Mouse (Mus musculus) ES-E14 (cell line): ENCODE measurements around the gene Usp10. TPM values are rescaled to one million over a fixed set of nuclear protein-coding genes. Genes with fewer than 3 reads are reported as not detected.

ENCODE experiments used
- DNase-seq: peaks from one replicate; pipeline ENCODE4 v3.0.0-alpha.2; 2013; ENCODE audit warnings: low read depth, low spot score
- H3K27ac ChIP-seq: 2 replicates; pipeline ENCODE4 v1.5.1; 2012; ENCODE audit warnings: low read depth, mild to moderate bottlenecking, low read length, moderate library complexity, mixed read lengths; ENCODE audit not compliant: poor library complexity, insufficient read depth, severe bottlenecking
- H3K36me3 ChIP-seq: 2 replicates; pipeline ENCODE4 v1.6.1; 2012; ENCODE audit warnings: mild to moderate bottlenecking, low read length, moderate library complexity, mixed read lengths; ENCODE audit not compliant: control insufficient read depth, poor library complexity, insufficient read depth, severe bottlenecking
- H3K4me1 ChIP-seq, 2 experiments: fragments of 150-350 bp in 1 of 2; sonication (generic) in 1 of 2; 2 replicates each; pipeline ENCODE4 v1.6.1; 2012; ENCODE audit warnings: low read length in 2 of 2, mild to moderate bottlenecking in 1 of 2, mixed read lengths in 1 of 2; ENCODE audit not compliant: control insufficient read depth in 2 of 2, insufficient read depth in 2 of 2, poor library complexity in 1 of 2
- H3K4me3 ChIP-seq, 2 experiments: fragments of 150-350 bp in 1 of 2; sonication (generic) in 1 of 2; 2 replicates each; pipeline ENCODE4 v1.5.1; 2012; ENCODE audit warnings: low read length in 2 of 2, low read depth in 1 of 2, mild to moderate bottlenecking in 1 of 2, mixed read lengths in 1 of 2; ENCODE audit not compliant: insufficient read depth in 1 of 2, poor library complexity in 1 of 2, severe bottlenecking in 1 of 2
- H3K9ac ChIP-seq: 2 replicates; pipeline ENCODE4 v1.6.1; 2012; ENCODE audit warnings: low read depth, mild to moderate bottlenecking, low read length, mixed read lengths; ENCODE audit not compliant: poor library complexity, insufficient read depth, severe bottlenecking
- H3K9me3 ChIP-seq: fragments of 150-350 bp; sonication (generic); 2 replicates; pipeline ENCODE4 v1.6.1; 2012; ENCODE audit warnings: low read depth, mild to moderate bottlenecking, low read length; ENCODE audit not compliant: control insufficient read depth, insufficient read depth
- CHD2 ChIP-seq: IDR thresholded peaks from 2 replicates; pipeline ENCODE4 v1.6.1; 2014; ENCODE audit warnings: mild to moderate bottlenecking, low read depth, low read length, inconsistent platforms
- HCFC1 ChIP-seq: IDR thresholded peaks from 2 replicates; pipeline ENCODE4 v1.6.1; 2012; ENCODE audit warnings: low read length, inconsistent platforms, borderline replicate concordance; ENCODE audit not compliant: insufficient read depth
- MAFK ChIP-seq: IDR thresholded peaks from 2 replicates; pipeline ENCODE4 v1.6.1; 2014; ENCODE audit warnings: mild to moderate bottlenecking, low read depth, low read length, inconsistent platforms; ENCODE audit not compliant: insufficient read depth
- ZC3H11A ChIP-seq: IDR thresholded peaks from 2 replicates; pipeline ENCODE4 v1.6.1; 2012; ENCODE audit warnings: low read depth, mild to moderate bottlenecking, inconsistent platforms, low read length, borderline replicate concordance
- ZNF384 ChIP-seq: IDR thresholded peaks from 2 replicates; pipeline ENCODE4 v1.6.1; 2012; ENCODE audit warnings: low read depth, low read length, inconsistent platforms
- in situ Hi-C, 2 experiments: fragments of 600-800 bp; cut with MboI; formaldehyde crosslinking; loops; one replicate each; pipeline ENCODE4 v1.15.1; 2025; ENCODE audit warnings: low sequenced_read_pairs in 2 of 2, inconsistent platforms in 1 of 2; ENCODE audit not compliant: unreplicated experiment in 2 of 2
- total RNA-seq: library from RNA; depleted of rRNA; stranded (reverse); fragments of 300-350 nt; gene quantifications from 2 replicates; pipeline ENCODE4 v1.2.3, GENCODE M21; 2012

Usp10 gene
- total RNA-seq, 1 experiment: 201 TPM

DNA sequence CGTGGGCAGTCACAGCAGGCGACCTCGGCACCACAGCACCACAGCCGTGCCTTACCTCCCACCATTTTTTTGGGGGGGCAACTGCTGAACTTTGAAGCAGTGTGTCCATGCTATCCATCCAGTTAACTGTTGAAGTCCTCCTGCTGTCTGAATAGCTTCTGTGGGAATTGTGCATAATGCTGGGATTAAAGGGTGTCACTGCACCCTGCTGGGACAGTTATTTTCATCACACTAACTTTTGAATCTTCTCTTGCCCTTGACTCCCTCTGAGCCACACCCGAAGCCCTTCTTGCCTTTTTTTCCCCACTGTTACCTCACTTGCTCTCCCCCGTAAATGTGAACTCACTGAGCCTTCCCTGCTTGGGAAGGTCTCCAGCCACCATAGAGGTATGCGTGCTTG lies 28.3 kb downstream of the Usp10 start:
- H3K4me3 ChIP-seq: no peak overlapping the region
- in situ Hi-C loops: no loop called here
- no peaks in the 10 kb centered on the region for H3K9me3 ChIP-seq
- TF ChIP-seq ZNF384: no peak
- peaks cover 63% of the 10 kb centered on the region for H3K36me3 ChIP-seq
- DNase-seq: no peak
- peaks cover 5 to 33% of the 10 kb centered on the region in 2 experiments; a peak in 3 of 4 replicates for H3K4me1 ChIP-seq
- no peak overlapping the region for H3K9ac ChIP-seq
- no peak overlapping the region for H3K27ac ChIP-seq

DNA sequence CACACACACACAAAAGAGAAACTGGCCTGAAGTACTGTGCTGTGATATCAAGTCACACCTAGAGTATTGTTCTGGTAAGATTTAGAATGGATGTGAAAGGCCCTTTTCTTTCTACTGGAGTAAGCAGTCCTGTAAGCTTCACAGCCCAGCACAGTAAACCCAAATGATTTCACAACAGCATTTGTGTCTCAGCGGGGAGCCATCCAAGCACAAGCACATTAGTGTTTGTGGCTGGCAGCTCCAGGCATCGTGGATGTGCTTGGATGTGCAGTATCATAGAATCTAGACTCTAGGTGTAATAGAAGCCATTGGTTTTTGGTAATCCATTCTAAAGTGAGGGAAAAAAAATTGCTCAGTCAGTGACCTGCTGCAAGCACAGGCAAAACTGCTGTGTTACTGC lies 29.2 kb downstream of the Usp10 start:
- DNase-seq: no peak
- H3K36me3 ChIP-seq: peaks cover 65% of the 10 kb centered on the region
- H3K9me3 ChIP-seq: no peaks in the 10 kb centered on the region
- no peak overlapping the region for H3K27ac ChIP-seq
- no peak overlapping the region for H3K4me3 ChIP-seq
- TF ChIP-seq MAFK (no peak), HCFC1 (no peak), ZNF384 (no peak), ZC3H11A (no peak), CHD2 (no peak)
- in situ Hi-C loops: no loop called here
- peaks cover 5 to 30% of the 10 kb centered on the region in 2 experiments; a peak in 3 of 4 replicates for H3K4me1 ChIP-seq
- no peak overlapping the region for H3K9ac ChIP-seq

DNA sequence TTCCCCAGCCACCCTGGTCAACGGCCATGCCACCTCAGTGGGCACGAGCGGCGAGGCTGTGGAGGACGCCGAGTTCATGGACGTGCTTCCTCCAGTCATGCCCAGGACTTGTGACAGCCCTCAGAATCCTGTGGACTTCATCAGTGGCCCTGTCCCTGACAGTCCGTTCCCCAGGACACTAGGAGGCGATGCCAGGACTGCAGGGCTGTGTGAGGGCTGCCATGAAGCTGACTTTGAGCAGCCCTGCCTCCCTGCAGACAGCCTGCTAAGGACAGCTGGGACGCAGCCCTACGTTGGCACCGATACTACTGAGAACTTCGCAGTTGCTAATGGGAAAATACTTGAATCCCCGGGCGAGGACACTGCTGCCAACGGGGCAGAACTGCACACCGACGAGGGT lies 31.3 kb downstream of the Usp10 start:
- Histone ChIP-seq H3K9me3 (no peaks in the 10 kb centered on the region), H3K4me3 (no peak overlapping the region), H3K36me3 (peaks cover 67% of the 10 kb centered on the region), H3K4me1 (peaks cover 5 to 21% of the 10 kb centered on the region in 2 experiments; a peak in 3 of 4 replicates), H3K27ac (no peak overlapping the region), H3K9ac (no peak overlapping the region)
- DNase-seq: no peak
- TF ChIP-seq MAFK (no peak), ZNF384 (no peak), ZC3H11A (no peak), CHD2 (no peak), HCFC1 (no peak)
- in situ Hi-C loops: no loop called here

DNA sequence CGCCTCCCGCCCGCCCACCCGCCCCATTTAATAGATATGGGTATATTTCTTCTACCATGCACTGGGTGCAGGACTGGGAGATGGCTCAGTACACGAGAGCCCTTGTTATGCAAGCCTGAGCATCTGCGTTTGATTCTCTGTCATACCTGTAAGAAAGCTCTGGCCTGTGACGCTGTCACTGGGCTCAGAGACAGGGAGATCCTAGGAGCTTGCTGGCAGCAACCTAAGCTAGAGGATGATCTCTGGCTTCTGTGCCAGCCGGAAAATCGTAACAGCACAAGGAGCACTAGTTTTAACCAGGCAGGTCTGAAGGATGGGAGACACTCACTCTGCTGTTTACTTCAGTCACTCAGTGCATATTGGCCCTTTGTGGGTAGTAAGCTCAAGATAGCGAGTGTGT lies 33.5 kb downstream of the Usp10 start:
- Histone ChIP-seq H3K9me3 (no peaks in the 10 kb centered on the region), H3K4me3 (no peak overlapping the region), H3K4me1 (peaks cover 3 to 7% of the 10 kb centered on the region in 2 experiments; a peak in 3 of 4 replicates), H3K36me3 (peaks cover 68% of the 10 kb centered on the region), H3K9ac (no peak overlapping the region), H3K27ac (no peak overlapping the region)
- DNase-seq: no peak
- no peak for TF ChIP-seq MAFK
- no peak for TF ChIP-seq ZNF384
- no peak for TF ChIP-seq HCFC1
- in situ Hi-C loops: no loop called here

DNA sequence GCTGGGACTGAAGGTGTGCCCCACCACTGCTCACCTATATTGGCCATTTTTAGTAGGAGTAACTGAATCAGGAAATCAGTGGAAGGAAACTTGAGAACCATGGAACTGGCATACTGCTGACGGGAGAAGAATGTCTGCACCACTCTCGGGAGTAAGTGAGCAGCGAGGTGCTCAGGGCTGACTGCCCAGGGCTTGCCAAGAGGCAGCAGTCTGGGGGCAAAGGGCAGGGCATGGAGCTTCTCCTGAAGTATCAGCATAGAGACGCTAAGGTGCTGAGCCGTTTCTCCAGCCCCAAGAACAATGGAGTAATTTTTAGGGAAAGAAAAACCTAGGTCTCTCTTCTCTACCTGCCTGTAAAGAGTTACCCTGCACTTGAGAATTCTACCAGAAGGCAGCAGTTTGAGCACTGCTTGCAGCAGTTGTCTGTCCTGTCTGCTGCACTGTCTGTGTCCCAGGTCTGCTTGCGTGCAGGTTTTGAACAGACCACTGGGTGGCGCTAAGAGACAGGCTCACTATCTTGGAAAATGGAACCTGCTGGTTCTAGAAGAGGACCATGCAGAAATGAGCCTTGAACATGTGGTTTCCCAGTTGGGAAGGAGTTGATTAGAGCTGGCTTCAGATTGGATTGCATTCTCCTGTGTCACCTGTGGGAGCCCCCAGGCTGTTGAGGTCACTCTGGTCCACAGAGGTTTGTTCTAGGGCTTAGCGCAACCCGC lies 34.1 kb downstream of the Usp10 start:
- Histone ChIP-seq H3K9ac (no peak overlapping the region), H3K36me3 (peaks cover 74% of the 10 kb centered on the region), H3K4me3 (no peak overlapping the region), H3K9me3 (no peaks in the 10 kb centered on the region), H3K4me1 (peaks cover 3 to 8% of the 10 kb centered on the region in 2 experiments; a peak in 1 of 4 replicates), H3K27ac (no peak overlapping the region)
- peak; percentile 60 for DNase-seq
- no peak for TF ChIP-seq ZC3H11A
- TF ChIP-seq CHD2: no peak
- TF ChIP-seq HCFC1: no peak
- TF ChIP-seq ZNF384: no peak
- TF ChIP-seq MAFK: no peak
- in situ Hi-C loops: no loop called here
